Mouse (Mus musculus) lung, postnatal 10 days (tissue): ENCODE measurements at regions not wholly inside any gene's neighbourhood (a gene's known extent, or its start where the extent isn't known, plus 50 kb on each side); places are given as distances from the start of the nearest gene placed in this dataset.

Experiments
- DNase-seq: peaks from one replicate; pipeline ENCODE4 v3.0.0; 2021

DNA sequence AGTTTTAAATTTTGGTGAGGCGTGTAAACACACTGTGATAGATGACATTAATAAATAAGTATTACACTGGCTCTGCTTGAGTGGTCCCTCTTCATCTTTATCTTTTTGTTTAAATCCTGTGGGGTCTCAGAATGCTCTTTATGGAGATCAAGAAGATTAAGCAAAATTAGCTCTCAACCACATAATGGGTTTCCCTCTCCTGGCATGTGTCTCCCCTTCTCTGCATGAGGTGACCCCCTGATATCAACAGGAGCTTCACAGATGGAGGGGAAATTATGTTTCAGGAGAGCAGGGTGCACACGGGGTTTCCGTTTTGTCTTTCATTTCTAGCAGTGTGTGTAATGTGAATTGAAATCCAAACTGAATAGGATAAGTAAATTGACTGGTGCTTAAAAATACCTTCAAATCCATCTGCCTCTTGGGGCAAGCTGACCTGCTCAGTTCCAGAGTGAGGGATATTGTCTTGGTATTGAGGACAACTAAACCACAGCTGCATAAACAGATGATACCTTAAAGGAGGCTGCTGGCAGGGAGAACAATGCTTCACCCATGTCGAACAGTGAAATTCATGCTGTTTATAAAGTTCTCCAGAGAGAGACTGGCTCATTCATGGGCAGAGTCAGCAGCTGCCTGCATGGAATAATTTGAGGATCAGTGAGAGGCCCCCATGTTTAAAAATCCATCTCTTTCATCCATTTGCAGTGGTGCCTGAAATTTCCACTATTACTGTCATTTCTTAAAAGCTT, 518.3 kb upstream of the Nr2f1 start:
- DNase-seq = no peak

DNA sequence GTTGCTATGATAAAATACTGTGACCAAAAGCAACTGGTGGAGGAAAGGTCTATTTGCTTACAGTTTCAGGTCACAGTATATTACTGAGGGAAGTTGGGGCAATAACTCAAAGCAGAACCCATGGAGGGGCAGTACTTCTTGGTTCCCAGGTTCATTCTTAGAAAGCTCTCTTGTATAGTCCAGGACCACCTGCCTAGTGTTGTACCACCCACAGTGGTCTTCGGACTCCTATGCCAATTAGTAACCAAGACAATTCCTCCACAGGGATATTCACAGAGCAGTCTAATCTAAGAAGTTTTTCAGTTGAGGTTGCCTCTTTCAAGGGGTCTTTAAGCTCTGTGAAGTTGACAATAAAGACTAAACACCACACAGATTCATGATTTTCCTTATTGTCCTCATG, 517.6 kb upstream of the Nr2f1 start:
- DNase-seq = no peak

- no peak for DNase-seq
These were observed 505.1 kb upstream of the Nr2f1 start for GRCm38 (mm10) chr13:78704693-78705092.

DNA sequence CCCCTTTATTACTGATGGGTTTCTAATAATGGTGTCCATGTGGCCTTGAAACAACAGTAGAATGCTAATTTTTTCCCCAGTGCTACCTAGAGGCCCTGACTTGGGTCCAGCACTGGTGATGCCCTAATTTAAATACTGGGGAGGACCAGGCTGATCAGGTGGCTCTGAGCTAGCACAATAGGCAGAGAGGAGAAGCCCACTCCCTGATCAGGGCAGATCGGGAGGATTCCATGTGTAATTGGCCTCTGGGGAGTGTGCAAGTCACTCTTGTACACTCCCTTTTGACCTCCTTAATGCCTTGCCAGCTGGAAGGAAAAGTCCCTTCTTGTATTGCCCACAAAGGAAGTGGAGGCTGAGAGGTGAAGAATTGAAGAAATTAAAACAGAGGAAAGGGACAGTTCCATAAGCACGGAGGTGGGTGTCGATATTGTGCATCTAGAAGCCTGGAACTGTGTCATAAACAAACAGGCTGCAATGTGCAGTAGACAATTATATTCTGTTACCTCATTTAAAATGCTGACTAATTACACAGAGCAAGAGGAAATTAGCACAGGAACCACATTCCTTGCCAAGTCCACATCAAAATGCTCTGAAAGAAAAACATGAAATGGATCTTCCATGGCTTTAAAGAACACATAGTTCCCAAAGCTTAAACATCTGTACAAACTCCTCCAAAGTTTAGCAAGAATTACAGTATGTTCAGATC, 498.4 kb upstream of the Nr2f1 start:
- DNase-seq = peak; percentile 2

DNA sequence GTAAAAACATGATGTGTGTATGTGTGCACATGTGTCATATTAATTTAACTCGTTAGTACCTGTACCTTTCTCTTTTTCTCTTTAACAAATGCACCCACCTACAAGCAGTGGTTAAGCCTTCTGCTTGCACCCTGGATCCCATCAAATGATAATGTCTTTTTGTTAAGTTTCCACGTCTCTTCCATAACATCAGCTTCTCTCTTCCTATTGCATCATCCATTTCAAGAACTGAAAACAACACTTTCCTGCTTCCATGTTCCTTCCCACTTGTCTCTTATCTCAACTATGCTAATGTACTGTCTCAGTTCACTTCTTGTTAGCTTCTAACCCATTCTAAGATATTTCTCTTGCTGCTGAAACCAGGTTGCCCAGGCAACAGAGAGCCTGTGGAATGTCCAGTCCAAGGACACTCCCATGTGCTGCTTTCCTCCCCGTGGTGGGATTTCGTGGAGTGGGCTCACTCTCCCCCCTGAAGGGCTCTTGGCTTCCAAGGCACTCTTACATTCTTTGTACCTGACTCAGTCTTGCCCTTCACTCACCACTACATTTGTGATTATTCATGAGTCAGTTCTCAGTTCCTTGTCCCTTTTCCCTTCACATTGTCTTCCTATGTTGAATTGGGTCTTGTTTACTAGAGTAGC, 479.8 kb upstream of the Nr2f1 start:
- DNase-seq = peak; percentile 41

GRCm38 (mm10) chr13:78678241-78678640, 478.7 kb upstream of the Nr2f1 start:
- DNase-seq = no peak

DNA sequence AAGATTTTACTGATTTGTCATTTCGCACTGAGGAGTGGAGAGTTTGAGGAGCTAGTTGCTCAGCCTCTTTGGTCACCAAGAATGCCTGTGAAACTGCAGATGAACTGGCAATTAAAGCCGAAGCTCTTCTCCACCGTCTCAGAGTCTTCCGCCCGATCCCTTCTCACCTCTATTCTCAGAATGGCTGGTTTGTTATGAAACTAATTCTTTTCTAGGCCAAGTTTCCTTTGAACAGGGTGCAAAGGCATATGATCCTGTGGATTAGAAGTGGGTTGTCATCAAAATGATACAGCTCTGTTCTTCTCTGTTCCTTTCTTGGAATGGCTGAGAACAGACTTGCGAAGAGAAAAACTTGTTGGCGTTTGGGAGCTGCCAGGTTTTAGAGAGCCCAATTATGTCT, 458.7 kb upstream of the Nr2f1 start:
- no peak for DNase-seq

- no peak for DNase-seq
These were observed 457.2 kb upstream of the Nr2f1 start for GRCm38 (mm10) chr13:78656766-78657165.

DNA sequence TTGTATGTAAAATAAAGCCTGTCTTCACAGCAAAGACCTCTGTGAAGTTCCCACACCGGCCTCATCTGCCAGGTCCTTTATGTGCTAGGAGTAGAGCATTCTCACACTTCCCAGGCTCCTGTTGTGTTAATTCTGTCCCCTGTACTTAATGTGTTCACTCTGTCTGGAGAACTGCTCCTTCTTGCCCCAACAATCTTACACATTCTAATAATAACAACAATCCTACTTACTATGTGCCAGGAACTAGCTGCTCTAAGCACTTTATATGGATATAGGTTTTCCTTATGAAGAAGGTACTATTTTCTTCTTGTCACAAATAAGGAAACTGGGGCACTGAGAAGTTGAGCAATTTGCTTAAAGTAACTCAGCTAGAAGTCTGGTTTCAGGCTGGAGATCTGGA, 456.6 kb upstream of the Nr2f1 start:
- no peak for DNase-seq

DNA sequence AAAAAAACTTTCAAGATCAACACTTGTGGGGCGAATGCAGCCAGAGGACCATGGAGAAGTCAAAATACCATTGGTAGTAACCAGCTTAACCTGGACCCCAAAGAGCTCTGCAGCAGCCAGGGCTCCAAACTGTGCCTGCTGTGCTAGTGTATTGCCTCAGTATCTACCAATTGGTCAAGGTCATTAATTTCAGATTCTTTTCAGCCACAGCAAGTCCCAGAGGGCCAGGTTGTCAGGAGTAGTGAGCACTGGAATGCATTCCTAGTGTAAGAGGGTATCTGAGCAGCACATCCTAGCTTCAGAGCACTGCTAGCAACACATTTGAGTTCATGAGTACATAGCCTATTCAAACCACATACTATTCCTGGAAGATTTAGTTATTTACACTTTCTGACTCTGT, 451.3 kb upstream of the Nr2f1 start:
- DNase-seq = no peak

DNA sequence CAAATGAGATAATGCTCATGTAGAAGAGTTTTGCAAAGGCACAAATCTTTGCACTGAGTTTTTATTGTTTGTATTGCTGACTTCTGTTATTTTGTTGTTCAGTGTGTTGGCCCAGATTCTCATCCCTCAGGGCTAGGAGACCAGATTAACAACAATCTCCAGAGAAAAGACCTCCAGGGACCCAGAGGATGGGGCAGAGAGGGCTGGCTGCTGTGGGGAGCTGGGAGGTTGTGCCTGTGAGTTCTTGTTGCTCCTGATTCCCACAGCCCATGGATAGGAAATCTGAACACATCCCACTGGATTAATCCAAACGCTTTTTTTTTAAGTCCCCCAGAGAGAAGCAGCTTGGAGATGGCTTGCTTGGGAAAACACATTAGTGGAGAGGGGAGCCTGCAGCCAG, 445.0 kb upstream of the Nr2f1 start:
- peak; percentile 5 for DNase-seq

- DNase-seq = no peak
These were observed 443.5 kb upstream of the Nr2f1 start for GRCm38 (mm10) chr13:78643023-78643422.

- DNase-seq = no peak
These were observed 442.8 kb upstream of the Nr2f1 start for GRCm38 (mm10) chr13:78642443-78642729.

- DNase-seq = no peak
These were observed 442.3 kb upstream of the Nr2f1 start for GRCm38 (mm10) chr13:78641687-78642442.

- DNase-seq = no peak
These were observed 440.8 kb upstream of the Nr2f1 start for GRCm38 (mm10) chr13:78640340-78640739.

GRCm38 (mm10) chr13:78638462-78638861, 438.9 kb upstream of the Nr2f1 start:
- no peak for DNase-seq

DNA sequence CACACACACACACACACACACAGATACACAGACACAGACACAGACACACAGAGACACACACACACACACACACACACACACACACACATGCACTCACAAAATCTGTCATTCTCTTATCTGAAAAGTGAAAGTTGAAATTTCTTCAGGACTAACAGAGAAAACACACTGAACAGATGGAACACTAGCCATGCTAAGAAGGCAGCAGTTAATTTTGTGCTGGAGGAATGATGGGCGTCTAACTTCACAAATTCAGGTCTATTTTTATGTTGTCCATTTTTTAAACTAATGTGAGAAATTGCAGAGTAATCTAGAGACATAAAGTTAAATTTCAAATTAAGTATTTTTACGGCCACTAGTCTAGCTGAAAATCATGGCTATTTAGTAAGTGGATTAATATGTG, 432.1 kb upstream of the Nr2f1 start:
- DNase-seq = no peak

DNA sequence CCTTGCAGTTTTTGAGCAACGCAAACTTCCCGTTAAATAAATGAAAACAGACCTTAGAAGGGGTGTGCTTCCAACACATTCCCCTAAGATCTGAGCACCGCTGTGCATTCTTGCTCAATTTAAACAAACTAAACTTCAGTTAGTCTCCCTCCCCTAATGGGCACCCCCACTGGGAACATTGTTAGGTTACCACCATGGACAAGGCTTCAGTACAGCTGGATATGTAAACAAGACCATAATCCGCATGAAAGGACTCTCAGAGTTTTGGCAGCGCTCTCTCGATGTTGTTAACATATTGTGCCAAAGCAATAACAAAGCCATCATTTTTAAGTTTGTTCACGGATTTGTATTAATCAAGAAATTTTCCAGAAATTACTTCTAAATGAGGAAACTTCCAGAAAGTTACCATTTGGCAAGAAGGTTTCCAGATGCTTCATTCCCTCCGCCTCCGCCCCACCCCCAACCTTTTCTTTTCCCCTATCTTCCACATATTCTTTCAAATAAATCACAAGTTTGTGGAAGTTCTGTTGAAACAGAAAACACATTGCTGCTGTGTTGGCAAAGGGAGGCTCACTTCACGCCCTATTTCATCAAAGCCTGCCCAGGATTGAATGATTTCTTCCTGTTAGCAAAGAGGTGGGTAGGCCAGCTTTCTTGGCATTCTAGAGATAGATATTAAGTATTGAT, 429.6 kb upstream of the Nr2f1 start:
- peak; percentile 12 for DNase-seq

- no peak for DNase-seq
These were observed 424.1 kb upstream of the Nr2f1 start for GRCm38 (mm10) chr13:78623652-78624051.

- DNase-seq = no peak
These were observed 403.3 kb upstream of the Nr2f1 start for GRCm38 (mm10) chr13:78602861-78603211.

- DNase-seq = no peak
These were observed 402.8 kb upstream of the Nr2f1 start for GRCm38 (mm10) chr13:78602211-78602860.

GRCm38 (mm10) chr13:78580863-78581595, 381.5 kb upstream of the Nr2f1 start:
- DNase-seq = no peak
